Mouse (Mus musculus) CD4-positive, CD25-positive, alpha-beta regulatory T cell, adult 2 months (primary cell): ENCODE data around the gene Slc24a3.

Experiments
- DNase-seq: peaks from one replicate; pipeline ENCODE4 v3.0.0-alpha.2; 2012; ENCODE audit warnings: low read depth, low spot score

The Slc24a3 gene

DNA sequence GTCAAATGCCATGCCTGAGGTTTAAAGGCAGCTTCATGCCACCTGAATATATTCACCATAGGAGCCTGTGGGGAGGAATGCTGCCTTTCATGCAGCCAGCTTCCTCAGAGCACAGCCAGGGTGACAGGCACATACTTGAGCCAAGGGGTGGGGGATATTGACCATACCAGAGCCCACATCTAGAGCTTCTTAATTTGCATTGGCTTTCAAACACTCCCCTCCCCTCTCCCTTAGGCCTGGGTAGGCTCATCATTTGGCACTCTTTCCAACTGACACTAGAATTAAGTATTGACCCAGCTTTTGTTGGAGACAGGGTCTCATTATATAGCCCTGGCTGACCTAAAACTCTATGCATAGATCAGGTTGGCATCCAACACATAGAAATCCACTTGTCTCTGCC, 453.2 kb downstream of the Slc24a3 start:
- DNase-seq = no peak

DNA sequence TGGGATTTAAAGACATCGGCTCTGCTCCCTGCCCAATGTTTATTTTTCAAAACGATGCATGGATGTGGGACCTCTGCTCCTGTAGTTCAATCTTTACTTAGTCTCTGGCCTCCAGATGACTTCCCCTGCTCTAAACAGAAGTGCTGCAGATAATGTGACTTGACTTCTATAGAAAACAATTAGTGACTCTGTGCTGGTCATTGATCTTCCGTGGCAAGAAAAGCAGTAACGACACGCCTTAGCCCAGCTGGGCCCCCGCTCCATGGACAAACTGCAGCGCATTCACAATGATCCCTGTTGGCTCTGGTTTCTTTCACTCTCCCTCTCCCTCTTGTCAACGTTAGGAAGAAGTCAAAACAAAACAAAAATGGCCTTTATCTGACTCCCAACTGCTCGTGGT, 453.6 kb downstream of the Slc24a3 start:
- DNase-seq = no peak

DNA sequence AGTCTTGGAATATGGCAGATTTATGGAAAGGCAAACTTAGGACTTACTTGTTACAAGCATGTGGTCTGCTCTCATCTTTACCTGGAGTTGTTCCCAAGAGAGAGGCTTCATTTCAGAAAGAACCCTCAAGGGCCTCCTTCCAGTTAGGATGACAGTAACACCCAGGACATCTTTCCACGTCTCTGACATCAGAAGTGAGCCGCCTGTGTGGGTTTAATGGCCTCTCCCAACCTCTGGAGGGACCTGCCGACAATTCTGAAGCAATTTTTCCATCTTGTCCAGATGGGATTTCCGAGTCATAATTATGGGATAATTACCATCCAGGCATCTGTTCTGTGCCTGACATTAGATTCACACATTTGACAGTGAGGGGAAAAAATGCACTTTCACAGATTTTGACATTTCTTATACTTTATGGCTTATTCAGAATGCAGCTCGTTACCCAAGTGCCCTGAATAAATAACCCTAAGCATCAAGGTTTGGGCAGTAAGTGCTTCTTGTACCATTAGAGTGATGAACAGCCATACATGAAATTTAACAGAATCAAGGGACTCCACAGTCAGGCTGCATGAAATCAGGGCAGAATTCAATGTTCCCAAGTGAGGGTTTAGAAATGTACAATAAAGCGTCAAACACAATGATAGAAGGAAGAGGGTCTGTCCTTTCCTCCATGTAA, 463.7 kb downstream of the Slc24a3 start:
- no peak for DNase-seq

DNA sequence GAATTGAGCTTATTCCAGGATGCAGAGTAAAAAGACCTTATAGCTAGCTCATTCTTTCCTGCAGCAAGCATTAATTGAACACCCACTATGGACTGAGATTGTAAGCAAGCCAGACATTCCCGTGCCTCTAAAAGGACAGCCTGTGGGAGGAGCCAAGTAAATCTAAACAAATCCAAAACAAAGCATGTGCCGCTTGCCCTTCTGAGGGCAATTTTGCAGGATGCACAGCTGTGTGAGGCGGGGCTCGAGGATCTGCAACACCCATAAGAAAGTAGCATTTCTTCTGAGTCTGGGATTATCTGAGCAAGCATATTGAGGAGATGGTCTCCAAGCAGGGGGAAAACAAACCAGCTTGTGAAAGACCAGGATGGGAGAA, 464.2 kb downstream of the Slc24a3 start:
- no peak for DNase-seq

DNA sequence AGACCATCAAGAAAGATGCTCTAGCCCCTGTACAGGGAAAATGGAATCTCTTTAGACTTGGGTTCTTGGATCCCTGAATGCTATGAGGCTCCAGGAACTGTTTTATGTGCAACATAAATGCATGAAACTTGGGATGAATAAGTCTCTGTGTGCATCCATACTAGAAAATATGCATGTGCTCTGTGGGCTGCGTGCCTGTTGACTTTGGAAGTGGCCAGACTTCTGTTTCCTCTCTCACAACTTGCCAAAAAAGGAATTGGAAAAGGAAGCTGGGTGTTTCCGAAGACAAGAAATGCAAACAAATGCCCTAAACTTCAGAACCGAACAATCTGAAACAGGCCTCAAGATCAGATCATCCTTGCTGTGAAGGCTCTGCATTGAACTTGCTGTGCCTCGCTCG, 466.3 kb downstream of the Slc24a3 start:
- DNase-seq = no peak

DNA sequence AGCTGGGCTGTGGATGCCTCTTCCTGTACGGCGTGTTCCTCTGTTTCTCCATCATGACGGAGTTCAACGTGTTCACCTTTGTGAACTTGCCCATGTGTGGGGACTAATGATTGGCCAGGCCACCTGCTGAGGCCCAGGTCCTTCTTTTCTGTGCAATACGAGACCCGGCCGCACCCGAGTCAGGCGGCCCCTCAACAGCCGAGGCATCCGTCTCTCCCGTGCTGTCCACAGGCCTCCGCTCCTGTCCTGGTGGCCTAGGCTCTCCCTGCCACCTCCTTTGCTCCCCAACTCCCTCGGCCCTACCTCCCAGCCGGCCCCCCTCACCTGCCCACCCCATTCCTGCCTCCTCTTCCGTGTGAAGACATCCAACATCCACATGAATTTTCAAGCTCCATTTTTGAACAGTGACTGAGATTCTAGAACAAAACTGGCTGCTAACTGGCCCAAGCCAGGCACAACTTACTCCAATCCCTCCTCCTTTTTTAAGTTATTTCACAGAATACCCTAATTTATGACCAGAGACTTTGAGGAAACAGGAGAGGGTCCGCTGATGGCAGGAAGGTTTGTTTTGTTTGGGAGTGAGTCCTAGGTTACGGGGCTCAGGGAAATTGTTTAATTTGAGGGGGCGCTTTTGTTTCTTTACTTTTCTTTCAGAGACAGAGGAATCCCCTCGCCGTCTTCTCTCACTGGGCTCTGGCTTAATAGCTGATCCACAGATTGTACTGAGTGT, 472.9 kb downstream of the Slc24a3 start:
- no peak for DNase-seq

DNA sequence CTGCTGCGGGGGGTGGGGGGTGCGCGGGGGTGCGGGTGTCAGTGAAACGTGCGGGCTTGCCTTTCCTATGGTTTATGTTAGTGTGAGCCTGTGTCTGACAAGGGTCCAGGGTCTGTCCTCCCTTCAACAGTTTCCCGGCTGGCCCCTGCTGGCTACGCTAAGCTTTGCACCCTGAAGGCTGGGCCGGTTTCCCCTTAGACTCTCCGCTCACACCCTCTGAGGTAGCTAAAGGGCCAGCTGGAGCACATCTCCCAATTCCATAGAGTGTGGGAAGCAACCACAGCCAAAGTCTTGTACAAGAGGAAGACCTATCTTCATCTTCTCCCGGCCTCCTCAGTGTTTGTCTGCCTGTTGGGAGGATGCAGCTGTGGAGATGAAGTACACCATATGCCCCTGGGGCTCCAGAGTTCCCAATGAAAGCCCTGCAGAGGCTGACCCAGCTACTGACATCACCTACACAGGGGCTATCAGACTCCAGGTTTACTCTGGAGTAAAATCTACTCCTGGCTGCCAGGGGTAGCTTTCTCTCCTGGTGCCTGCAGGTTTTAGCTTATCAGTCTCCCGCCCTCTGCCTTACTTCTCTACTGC, 487.9 kb downstream of the Slc24a3 start:
- DNase-seq = no peak

DNA sequence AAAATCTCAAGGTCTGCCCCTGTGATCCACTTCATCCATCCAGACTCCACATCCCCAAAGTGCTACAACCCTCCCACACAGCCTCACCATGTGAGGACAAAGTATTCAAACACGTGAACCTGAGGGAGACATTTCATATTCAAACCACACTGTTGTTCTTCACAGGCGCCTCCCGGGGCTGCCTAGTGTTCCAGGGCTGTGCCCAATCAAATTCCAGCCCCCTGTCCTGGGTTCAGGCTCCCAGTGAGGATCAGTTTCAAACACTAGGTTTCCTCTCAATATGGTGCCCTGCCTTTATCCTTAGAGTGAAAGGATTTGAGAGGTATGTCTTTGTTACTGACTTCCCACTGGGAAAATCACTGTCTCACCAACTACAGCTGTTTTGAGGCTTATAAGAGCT, 488.6 kb downstream of the Slc24a3 start:
- DNase-seq = no peak

DNA sequence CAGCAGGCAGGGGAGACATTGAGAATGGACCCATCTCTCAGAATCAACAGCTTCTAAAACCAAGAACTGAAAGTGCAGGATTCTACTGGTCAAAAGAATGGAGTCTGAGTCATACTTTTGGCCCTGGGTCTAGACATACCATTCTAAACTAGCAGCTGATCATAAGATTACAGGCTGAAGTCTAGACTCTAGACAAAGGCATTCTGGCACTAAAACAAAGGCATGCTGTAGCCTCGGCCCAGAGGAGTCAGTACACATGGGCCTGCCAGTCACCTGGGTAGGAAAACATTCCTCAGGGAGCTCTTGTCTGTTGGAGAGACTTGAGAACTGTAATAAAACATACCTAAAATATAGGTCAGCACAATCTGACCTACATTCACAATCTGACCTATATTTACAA, 489.2 kb downstream of the Slc24a3 start:
- DNase-seq = no peak

DNA sequence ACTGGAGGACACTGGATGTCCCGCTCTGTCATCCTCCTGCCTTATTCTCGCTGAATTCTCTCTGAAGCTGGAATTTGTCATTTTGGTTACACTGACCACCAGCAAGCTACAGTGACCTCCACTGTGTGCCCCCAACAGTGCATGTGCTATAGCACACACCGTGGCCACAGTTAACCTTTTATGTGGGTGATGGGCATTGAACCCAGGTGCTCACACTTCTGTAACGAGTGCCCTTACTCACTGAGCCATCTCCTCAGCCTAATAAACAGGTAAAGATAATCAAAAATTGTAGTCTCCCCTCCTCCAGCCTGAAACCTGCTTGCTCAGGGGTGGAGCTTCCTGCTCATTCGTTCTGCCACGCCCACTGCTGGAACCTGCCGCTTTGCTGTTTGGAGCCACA, 493.7 kb downstream of the Slc24a3 start:
- no peak for DNase-seq

DNA sequence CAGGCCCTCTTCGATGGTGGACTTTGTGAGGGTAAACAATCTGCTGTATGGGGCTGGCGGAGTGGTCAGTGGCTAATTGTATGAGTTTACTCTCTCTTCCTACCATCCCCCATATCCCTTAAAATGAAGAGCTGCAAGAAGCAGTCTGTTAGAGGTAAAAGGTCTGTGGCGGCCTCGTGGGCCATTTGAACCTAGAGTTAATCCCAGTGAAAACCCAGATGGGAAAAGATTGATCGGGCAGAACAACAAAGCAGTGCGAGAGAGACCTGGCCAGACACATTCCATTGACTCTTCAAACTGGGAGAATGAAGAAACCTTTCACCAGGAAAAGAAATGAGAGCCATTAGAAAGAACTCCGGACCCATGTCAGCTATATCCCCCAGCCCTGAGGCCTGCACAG, 496.3 kb downstream of the Slc24a3 start:
- no peak for DNase-seq

DNA sequence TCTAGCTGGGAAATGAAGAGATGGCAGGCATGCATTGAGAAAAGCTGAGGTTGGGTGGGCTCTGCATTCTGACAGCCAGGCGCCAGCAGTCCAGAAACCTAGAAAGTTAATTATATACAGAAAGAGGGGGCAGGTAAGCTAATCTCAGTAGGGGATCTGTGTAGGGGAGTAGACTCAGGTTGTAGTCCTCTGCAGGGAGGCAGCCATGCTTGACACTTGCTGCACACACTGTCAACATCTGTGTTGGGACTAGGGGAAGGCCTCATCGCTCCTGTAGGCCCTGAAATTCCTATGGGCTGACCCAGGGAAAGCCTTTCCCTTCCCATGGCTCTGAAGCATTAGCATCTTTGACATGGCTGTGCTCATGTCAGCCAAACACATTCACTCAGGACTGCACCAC, 496.8 kb downstream of the Slc24a3 start:
- no peak for DNase-seq

DNA sequence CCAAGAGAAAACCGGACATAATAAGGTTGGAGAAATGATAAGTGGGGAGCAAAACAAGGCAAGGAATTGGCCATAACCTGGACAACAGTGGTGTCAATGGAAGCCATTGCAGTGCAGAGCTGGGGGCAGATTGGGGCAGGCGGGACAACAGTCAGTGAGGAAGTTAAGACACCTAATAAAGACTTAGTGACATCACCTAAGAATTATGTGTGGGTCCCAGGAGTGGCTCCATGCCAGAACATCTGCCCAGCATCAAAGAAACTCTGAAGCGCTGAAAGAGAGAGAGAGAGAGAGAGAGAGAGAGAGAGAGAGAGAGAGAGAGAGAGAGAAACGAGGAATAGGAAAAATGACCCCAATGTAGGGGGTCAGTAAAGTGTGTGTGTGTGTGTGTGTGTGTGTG, 500.6 kb downstream of the Slc24a3 start:
- no peak for DNase-seq

DNA sequence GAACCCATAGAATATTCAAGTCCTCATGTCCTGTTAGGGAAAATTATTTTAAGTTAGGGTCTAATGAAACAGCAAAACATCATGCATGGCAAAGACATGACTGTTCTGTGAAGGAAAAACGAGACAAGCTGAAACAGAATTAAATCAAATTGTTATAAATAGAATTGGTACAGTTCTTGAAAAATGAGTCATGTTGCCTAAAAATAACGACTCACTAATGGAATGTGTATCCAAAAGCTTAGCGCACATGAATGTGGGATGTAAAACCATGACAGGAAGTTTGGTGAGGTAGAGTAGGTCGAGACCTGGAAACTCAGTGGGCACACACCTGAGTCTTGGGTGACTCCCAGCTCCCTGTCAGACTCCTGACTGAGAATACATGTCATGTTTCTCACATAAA, 502.6 kb downstream of the Slc24a3 start:
- no peak for DNase-seq

DNA sequence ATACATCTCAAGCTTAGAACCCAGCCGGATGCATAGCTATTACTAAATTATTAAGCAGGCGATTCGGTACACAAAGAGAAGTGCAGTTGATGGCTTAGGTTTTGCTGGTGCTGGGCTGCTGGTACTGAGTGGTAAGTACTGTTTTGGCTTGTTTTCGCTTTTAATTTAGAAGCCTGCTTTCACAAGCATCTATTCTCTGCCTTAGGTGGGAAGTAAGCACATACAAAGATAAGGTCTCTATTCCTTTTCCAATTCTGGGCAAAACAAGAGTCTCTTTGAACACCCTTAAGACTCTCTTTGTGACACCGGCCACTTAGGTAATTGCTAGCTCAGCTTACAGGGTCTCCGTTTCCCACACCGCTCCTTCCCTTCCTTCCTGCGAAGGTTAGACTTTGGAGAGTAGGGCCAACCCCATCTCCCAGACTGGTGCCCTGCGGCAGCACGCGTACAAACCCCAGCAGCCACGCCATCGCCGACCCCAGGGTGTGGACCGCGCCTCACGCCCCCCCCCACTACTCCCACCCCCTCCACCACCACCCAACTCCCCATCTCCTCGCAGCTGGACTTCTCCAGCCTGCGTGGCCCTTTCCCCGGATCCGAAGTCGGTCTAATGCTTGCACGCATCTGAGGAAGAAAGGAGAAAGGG, 507.1 kb downstream of the Slc24a3 start:
- no peak for DNase-seq

DNA sequence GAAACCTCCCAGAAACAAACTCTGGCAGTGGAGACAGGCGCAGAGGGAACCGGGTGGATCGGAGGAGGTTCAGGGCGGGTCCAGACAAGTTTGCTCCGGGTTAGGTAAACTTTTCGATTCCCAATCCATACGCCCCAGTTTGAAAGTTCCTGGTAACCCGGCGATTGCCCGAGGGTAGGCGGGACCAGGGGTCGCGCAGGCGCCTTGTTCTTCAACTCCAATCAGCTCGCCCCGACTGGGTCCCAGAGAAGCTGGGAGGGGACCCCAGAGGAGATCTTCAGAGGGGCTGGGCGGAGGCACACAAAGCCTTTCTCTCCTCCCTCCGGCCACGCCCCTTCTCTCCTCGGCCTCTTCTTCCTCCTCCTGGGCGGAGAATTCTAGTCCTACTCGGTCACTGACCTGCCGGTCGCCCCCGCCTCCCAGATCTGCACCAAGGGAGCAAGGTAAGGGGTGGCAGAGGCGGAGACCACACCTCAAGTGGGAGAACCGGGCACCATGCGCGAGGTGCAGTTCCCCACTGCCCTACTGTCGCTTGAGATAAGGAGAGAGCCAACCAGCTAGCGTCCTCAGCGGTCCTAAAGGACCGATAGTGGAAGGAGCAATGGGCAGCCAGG, 507.7 kb downstream of the Slc24a3 start, which contains the start of gene Rin2:
TSS of gene Rin2 (plus strand) at position 74 of the 614 bp plus-strand sequence.
- peak; percentile 9 for DNase-seq

DNA sequence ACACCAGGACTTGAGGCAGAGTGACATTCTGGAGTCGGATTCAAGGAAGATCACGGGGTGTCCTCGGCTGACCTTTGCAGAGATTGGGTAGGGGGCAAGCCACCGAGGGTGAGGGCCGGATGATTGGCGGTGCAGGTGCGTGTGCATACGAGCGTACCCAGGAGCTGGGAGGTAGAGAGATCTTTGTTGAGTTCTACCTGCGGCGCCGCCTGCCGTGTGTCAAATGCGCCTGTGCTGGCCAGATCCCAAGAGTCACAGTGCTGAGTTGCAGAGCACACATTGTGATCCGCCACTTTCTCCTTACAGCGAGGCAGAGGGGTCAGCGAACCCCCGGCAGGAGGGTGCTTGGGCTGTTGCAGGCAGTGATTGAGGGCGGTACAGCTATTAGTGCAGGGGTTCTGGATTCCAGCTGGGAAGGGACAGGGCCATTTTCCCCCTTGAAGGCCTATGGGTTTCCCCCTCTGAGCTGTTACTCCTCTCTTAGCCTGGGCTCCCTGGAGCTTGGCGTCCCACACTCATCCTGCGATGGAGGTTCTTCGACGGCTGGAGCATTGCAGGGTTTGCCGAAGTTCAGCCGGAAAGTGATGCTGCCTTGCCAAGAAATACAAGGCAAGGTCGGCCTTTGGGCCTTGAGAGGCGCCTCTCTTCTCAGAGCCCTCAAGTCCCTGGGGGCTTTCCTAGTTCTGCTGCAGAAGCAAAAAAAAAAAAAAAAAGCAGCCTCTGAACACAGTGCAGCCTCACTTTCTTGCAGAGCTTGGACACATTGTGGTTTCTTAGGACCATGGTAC, 508.4 kb downstream of the Slc24a3 start:
- peak; percentile 5 for DNase-seq

DNA sequence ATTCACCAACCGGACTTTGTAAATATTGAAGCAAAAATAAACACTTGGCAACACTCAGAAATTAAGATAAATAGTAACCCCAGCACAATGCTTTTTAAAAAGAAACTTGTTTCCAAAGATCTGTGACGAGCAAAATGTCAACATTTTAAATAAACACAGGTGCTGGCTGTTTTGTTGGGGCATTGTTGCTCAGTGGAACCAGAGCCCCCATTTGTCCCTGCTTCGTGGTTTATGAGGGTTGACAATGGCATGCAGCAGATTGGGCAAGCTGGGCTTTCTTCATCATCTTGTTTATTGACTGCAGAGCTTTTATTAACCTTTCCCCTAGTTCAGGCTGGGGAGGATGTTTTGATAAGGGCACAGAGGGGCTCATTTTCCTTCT, 509.0 kb downstream of the Slc24a3 start:
- no peak for DNase-seq

DNA sequence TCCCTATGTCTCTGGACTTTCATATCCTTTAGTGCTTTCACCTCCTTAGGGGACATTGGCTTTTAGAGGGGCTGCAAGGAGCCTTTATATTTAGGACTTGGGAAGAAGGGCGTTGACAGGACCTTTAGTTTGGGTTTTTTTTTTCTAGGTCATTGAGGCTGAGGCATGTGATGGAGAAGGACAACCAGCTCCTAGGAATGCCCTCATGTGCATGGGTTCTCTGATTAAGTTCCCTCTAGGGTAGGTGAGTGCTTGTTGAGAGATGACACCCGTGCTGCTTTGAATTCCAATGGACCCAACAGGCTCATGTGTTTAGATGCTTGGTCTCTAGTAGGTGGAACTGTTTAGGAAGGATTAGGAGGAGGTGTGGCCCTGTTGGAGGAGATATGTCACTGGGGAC, 509.4 kb downstream of the Slc24a3 start:
- no peak for DNase-seq

DNA sequence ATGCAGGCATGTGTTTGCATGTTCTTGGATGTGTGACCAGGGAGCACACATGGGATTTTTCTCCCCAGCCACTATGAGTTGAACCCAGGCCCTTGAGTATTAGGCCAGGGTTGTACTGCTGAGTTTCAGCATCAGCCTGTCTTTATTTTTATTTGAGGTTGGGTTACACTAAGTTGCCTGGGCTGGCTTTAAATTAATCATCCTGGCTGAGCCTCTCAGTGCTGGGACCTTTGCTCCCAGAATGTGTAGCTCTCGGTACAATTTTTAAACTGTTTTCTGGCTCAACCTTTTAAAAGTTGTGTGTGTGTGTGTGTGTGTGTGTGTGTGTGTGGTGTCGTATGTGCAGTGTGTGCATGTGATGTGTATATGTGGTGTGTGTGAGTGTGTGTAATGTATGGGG, 512.6 kb downstream of the Slc24a3 start:
- no peak for DNase-seq

DNA sequence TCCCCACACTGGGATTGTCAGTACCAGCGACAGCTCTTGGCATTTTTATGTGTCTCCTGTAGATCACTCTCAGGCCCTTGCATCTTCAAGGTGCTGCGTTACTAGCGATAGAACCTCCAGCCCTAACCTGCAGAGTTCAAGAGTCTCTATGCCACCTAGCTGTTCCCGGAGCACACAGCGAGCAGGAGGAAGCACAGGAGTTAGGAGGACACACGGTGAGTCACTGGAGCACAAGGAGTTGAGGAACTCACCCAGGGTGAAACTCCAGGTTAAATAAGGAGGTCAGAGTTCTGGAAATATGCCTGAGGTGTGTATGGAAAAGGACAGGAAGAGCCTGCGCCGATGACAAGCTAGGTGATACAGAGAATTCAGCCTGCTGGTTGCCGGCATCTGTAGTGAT, 513.2 kb downstream of the Slc24a3 start:
- DNase-seq = no peak
